Mouse (Mus musculus) megakaryocyte, embryonic 14.5 days (primary cell): Measurements from ENCODE around the gene Ddx41.

ENCODE experiments used
- FLI1 ChIP-seq: IDR thresholded peaks from 2 replicates; pipeline ENCODE4 v1.6.1; 2012; ENCODE audit warnings: low read length, inconsistent platforms, mixed read lengths
- GATA1 ChIP-seq: IDR thresholded peaks from 3 replicates; pipeline ENCODE4 v1.6.1; 2012; ENCODE audit warnings: mixed read lengths, low read length, inconsistent platforms, borderline replicate concordance

DNA sequence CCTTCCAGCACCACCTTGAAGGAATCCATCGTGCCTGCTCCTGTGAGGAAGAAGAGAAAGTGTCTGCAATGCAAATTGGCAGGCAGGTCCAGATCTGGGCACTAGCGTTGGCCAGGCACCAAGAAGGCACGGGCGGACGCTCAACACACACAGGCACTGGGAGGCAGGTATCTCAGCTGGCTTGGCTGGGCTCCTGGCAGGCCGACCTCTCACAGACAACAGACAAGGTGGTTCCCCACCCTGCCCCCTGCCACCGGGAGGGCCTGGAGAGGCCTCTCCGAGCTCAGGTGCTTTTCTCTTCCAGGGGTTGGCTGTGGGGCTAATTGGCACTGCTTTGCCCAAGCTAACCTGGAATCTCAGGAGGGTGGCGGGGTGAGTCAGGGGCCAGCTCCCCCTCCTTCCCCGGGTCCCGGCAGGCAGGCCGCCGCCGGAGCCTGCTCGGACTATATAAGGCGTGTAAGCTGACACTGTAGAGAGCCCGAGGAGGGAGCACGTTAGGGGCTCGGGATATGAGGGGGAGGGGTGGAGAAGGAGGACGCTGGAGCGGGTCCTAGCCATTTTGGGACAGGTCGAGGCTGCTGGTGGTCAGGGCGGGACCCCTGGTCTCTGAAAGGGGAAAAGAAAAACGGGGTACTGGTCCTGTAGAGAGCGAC is 24.0 kb downstream of the Ddx41 start:
- TF ChIP-seq GATA1 = no peak
- no peak for TF ChIP-seq FLI1
